Mouse (Mus musculus): Measurements from ENCODE around the gene Ctsw.

The Ctsw gene

GRCm38 (mm10) chr19:5432992-5433852 is 35.1 kb downstream of the Ctsw start:
- no peak for DNase-seq (ENCODE audit: low read depth, low spot score)

- DNase-seq (ENCODE audit: low read depth, low spot score): no peak
Observed at GRCm38 (mm10) chr19:5431911-5432464, 36.3 kb downstream of the Ctsw start.

GRCm38 (mm10) chr19:5430408-5430807 is 37.9 kb downstream of the Ctsw start:
- DNase-seq (ENCODE audit: low read depth, low spot score): no peak

GRCm38 (mm10) chr19:5429806-5430205 is 38.5 kb downstream of the Ctsw start:
- DNase-seq (ENCODE audit: low read depth, low spot score): no peak

- DNase-seq (ENCODE audit: low read depth, low spot score): no peak
Observed at GRCm38 (mm10) chr19:5429219-5429618, 39.1 kb downstream of the Ctsw start.

GRCm38 (mm10) chr19:5428083-5428482 is 40.2 kb downstream of the Ctsw start:
- DNase-seq (ENCODE audit: low read depth, low spot score): no peak

- no peak for DNase-seq (ENCODE audit: low read depth, low spot score)
Observed at GRCm38 (mm10) chr19:5426640-5427290, 41.5 kb downstream of the Ctsw start.

GRCm38 (mm10) chr19:5425906-5426565 is 42.3 kb downstream of the Ctsw start:
- no peak for DNase-seq (ENCODE audit: low read depth, low spot score)

GRCm38 (mm10) chr19:5424782-5425741 is 43.2 kb downstream of the Ctsw start, which contains the start of the genes Drap1 and AI837181:
Drap1 (minus strand) TSS chr19:5424979.
AI837181 (plus strand) TSS chr19:5425144.
- peak; percentile 98 for DNase-seq (ENCODE audit: low read depth, low spot score)

GRCm38 (mm10) chr19:5424092-5424781 is 44.1 kb downstream of the Ctsw start:
- DNase-seq (ENCODE audit: low read depth, low spot score): no peak

- DNase-seq (ENCODE audit: low read depth, low spot score): no peak
Observed at GRCm38 (mm10) chr19:5423561-5423960, 44.7 kb downstream of the Ctsw start.

- no peak for DNase-seq (ENCODE audit: low read depth, low spot score)
Observed at GRCm38 (mm10) chr19:5422895-5423443, 45.3 kb downstream of the Ctsw start.

- no peak for DNase-seq (ENCODE audit: low read depth, low spot score)
Observed at GRCm38 (mm10) chr19:5422267-5422666, 46.0 kb downstream of the Ctsw start.

GRCm38 (mm10) chr19:5421784-5422183 is 46.5 kb downstream of the Ctsw start:
- DNase-seq (ENCODE audit: low read depth, low spot score): peak; percentile 81

- DNase-seq (ENCODE audit: low read depth, low spot score): no peak
Observed at GRCm38 (mm10) chr19:5420579-5420978, 47.7 kb downstream of the Ctsw start.

- no peak for DNase-seq (ENCODE audit: low read depth, low spot score)
Observed at GRCm38 (mm10) chr19:5419630-5420029, 48.7 kb downstream of the Ctsw start.

- no peak for DNase-seq (ENCODE audit: low read depth, low spot score)
Observed at GRCm38 (mm10) chr19:5418750-5419466, 49.4 kb downstream of the Ctsw start.

All from skeletal muscle tissue, adult 2 months (tissue).